Mouse (Mus musculus) liver, postnatal 0 days (tissue): ENCODE measurements at regions not wholly inside any gene's neighbourhood (a gene's known extent, or its start where the extent isn't known, plus 50 kb on each side); places are given as distances from the start of the nearest gene placed in this dataset.

Source experiments
- ATAC-seq: fragments of 200-750 bp; cut with Nextera tagmentation; 2 replicates; pipeline ENCODE4 v1.8.0; 2017; ENCODE audit warnings: mild to moderate bottlenecking, moderate library complexity
- DNase-seq: peaks from one replicate; pipeline ENCODE4 v3.0.0-alpha.2; 2016
- H3K27ac ChIP-seq: fragments of 300-500 bp; sonication (generic); 2 replicates; pipeline ENCODE4 v1.5.1; 2014; ENCODE audit warnings: antibody characterized with exemption, moderate library complexity, mild to moderate bottlenecking, low read depth
- H3K27me3 ChIP-seq: fragments of 300-500 bp; sonication (generic); 2 replicates; pipeline ENCODE4 v1.6.1; 2014; ENCODE audit warnings: low read length, control low read depth, mixed read lengths; ENCODE audit not compliant: insufficient read depth
- H3K36me3 ChIP-seq: fragments of 300-500 bp; sonication (generic); replicated peaks from 2 replicates; pipeline ENCODE4 v1.6.1; 2014; ENCODE audit warnings: mild to moderate bottlenecking, control low read depth, low read length, moderate library complexity, mixed read lengths; ENCODE audit not compliant: insufficient read depth
- H3K4me1 ChIP-seq: fragments of 300-500 bp; sonication (generic); 2 replicates; pipeline ENCODE4 v1.6.1; 2014; ENCODE audit warnings: antibody characterized with exemption, mild to moderate bottlenecking, control low read depth; ENCODE audit not compliant: insufficient read depth
- H3K4me2 ChIP-seq: fragments of 300-500 bp; sonication (generic); 2 replicates; pipeline ENCODE4 v1.6.1; 2014; ENCODE audit warnings: low read depth, mild to moderate bottlenecking, low read length, moderate library complexity, mixed read lengths
- H3K4me3 ChIP-seq: fragments of 300-500 bp; sonication (generic); 2 replicates; pipeline ENCODE4 v1.5.1; 2014; ENCODE audit warnings: low read depth, low read length
- H3K9ac ChIP-seq: fragments of 300-500 bp; sonication (generic); replicated peaks from 2 replicates; pipeline ENCODE4 v1.6.1; 2014; ENCODE audit warnings: mild to moderate bottlenecking, moderate library complexity
- H3K9me3 ChIP-seq: fragments of 300-500 bp; sonication (generic); 2 replicates; pipeline ENCODE4 v1.6.1; 2016; ENCODE audit warnings: mild to moderate bottlenecking, control low read depth, low read length, mixed read lengths
- CTCF ChIP-seq: sonication (generic); IDR thresholded peaks from 2 replicates; pipeline ENCODE4 v1.5.1; 2016; ENCODE audit warnings: antibody characterized with exemption, low read depth
- EP300 ChIP-seq: IDR thresholded peaks from 2 replicates; pipeline ENCODE4 v1.6.1; 2016; ENCODE audit warnings: antibody characterized with exemption, low read depth, mild to moderate bottlenecking
- WGBS: fragments of 180-500 bp; shearing (Covaris S2); extraction: QIAGEN DNeasy Blood & Tissue Kit; methylation state at CpG from one replicate; pipeline ENCODE4 v1.1.7; 2014; ENCODE audit not compliant: insufficient replicate concordance; 5-methylcytosine and 5-hydroxymethylcytosine counted together

- Histone ChIP-seq H3K9me3 (no peaks in the 10 kb centered on the region), H3K27ac (no peak overlapping the region), H3K4me2 (peak overlapping the region; percentile 33; the same call in 1 of the 2 replicates), H3K36me3 (no peaks in the 10 kb centered on the region), H3K27me3 (no peaks in the 10 kb centered on the region), H3K4me3 (no peak overlapping the region), H3K4me1 (no peaks in the 10 kb centered on the region), H3K9ac (no peak overlapping the region)
- 55% methylated on average over 12 of the region's 12 CpGs for WGBS
- no peak for TF ChIP-seq EP300
- no peak for TF ChIP-seq CTCF
- DNase-seq (no peak), ATAC-seq (no peak)
These were observed 105.9 kb downstream of the Nufip1 start for GRCm38 (mm10) chr14:76216446-76217177.

- no peak overlapping the region for H3K9ac ChIP-seq
- peak overlapping the region; percentile 33; the same call in 1 of the 2 replicates for H3K4me2 ChIP-seq
- H3K27ac ChIP-seq, result no peak overlapping the region
- no peak for TF ChIP-seq EP300
- no peak for TF ChIP-seq CTCF
- H3K9me3 ChIP-seq, result no peaks in the 10 kb centered on the region
- ATAC-seq, result no peak
- H3K27me3 ChIP-seq, result no peaks in the 10 kb centered on the region
- H3K4me1 ChIP-seq, result no peaks in the 10 kb centered on the region
- H3K36me3 ChIP-seq, result no peaks in the 10 kb centered on the region
- DNase-seq, result no peak
- 35% methylated on average over 9 of the region's 9 CpGs for WGBS
- no peak overlapping the region for H3K4me3 ChIP-seq
These were observed 106.4 kb downstream of the Nufip1 start for GRCm38 (mm10) chr14:76217178-76217500.

- WGBS, result 86% methylated on average over 8 of the region's 8 CpGs
- no peak for TF ChIP-seq EP300
- TF ChIP-seq CTCF, result no peak
These were observed 107.0 kb downstream of the Nufip1 start for GRCm38 (mm10) chr14:76217571-76218256.

GRCm38 (mm10) chr14:76220952-76221351, 110.3 kb downstream of the Nufip1 start:
- Histone ChIP-seq H3K36me3 (no peaks in the 10 kb centered on the region), H3K4me3 (no peak overlapping the region), H3K27me3 (no peaks in the 10 kb centered on the region), H3K4me2 (no peak overlapping the region), H3K9ac (no peak overlapping the region), H3K4me1 (no peaks in the 10 kb centered on the region), H3K9me3 (no peaks in the 10 kb centered on the region), H3K27ac (no peak overlapping the region)
- WGBS, result 68% methylated on average over 5 of the region's 5 CpGs
- no peak for TF ChIP-seq EP300
- ATAC-seq (no peak), DNase-seq (no peak)

More at GRCm38 (mm10) chr14:76217571-76218256, 107.0 kb downstream of the Nufip1 start:
- H3K27me3 ChIP-seq, result no peaks in the 10 kb centered on the region
- H3K4me1 ChIP-seq, result no peaks in the 10 kb centered on the region
- H3K9me3 ChIP-seq, result no peaks in the 10 kb centered on the region
- H3K36me3 ChIP-seq, result no peaks in the 10 kb centered on the region
- no peak overlapping the region for H3K9ac ChIP-seq
- H3K27ac ChIP-seq, result no peak overlapping the region
- DNase-seq (no peak), ATAC-seq (no peak)
- no peak overlapping the region for H3K4me2 ChIP-seq
- H3K4me3 ChIP-seq, result no peak overlapping the region

- ATAC-seq (no peak), DNase-seq (no peak)
- Histone ChIP-seq H3K27me3 (no peaks in the 10 kb centered on the region), H3K4me2 (no peak overlapping the region), H3K9ac (no peak overlapping the region), H3K36me3 (no peaks in the 10 kb centered on the region), H3K4me3 (no peak overlapping the region), H3K27ac (no peak overlapping the region), H3K4me1 (no peaks in the 10 kb centered on the region), H3K9me3 (no peaks in the 10 kb centered on the region)
- TF ChIP-seq CTCF (no peak), EP300 (no peak)
- 53% methylated on average over 10 of the region's 10 CpGs for WGBS
These were observed 111.1 kb downstream of the Nufip1 start for GRCm38 (mm10) chr14:76221617-76222319.

- TF ChIP-seq CTCF (no peak), EP300 (no peak)
- no peak overlapping the region for H3K4me3 ChIP-seq
- H3K4me1 ChIP-seq, result no peaks in the 10 kb centered on the region
- no peak overlapping the region for H3K4me2 ChIP-seq
- 83% methylated on average over 1 of the region's 1 CpGs for WGBS
- no peak overlapping the region for H3K27ac ChIP-seq
- H3K27me3 ChIP-seq, result no peaks in the 10 kb centered on the region
- H3K36me3 ChIP-seq, result no peaks in the 10 kb centered on the region
- H3K9me3 ChIP-seq, result no peaks in the 10 kb centered on the region
- DNase-seq (no peak), ATAC-seq (no peak)
- no peak overlapping the region for H3K9ac ChIP-seq
These were observed 111.6 kb downstream of the Nufip1 start for GRCm38 (mm10) chr14:76222320-76222626.
